Mouse (Mus musculus): ENCODE measurements at regions not wholly inside any gene's neighbourhood (a gene's known extent, or its start where the extent isn't known, plus 50 kb on each side); places are given as distances from the start of the nearest gene placed in this dataset.

- no peak for DNase-seq (ENCODE audit: low read depth, low spot score)
- no peaks in the 10 kb centered on the region for H3K4me1 ChIP-seq (ENCODE audit: control insufficient read depth in 1 of 2, insufficient read depth in 2 of 2, low read length in 2 of 2)
- no peak overlapping the region for H3K9ac ChIP-seq (ENCODE audit: control insufficient read depth, low read depth, low read length, poor library complexity, severe bottlenecking)
- H3K4me3 ChIP-seq (ENCODE audit: control insufficient read depth in 1 of 2, insufficient read depth in 1 of 2, low read depth in 2 of 2, low read length in 2 of 2), result no peak overlapping the region
- no peaks in the 10 kb centered on the region for H3K27me3 ChIP-seq (ENCODE audit: control insufficient read depth in 1 of 2, insufficient read depth in 2 of 2, low read length in 2 of 2)
- H3K36me3 ChIP-seq (ENCODE audit: control insufficient read depth in 1 of 2, insufficient read depth in 2 of 2, low read length in 2 of 2), result no peaks in the 10 kb centered on the region
- H3K9me3 ChIP-seq (replicated peaks; ENCODE audit: insufficient read depth, low read length), result no peaks in the 10 kb centered on the region
- no peak overlapping the region for H3K27ac ChIP-seq (ENCODE audit: control insufficient read depth, low read depth, low read length)
- no peaks in the 10 kb centered on the region for H3K79me2 ChIP-seq (ENCODE audit: control insufficient read depth, insufficient read depth, low read length, poor library complexity)
- TF ChIP-seq POLR2AphosphoS5 (IDR thresholded peaks at IDR 0.05; ENCODE audit: borderline replicate concordance, low read depth, low read length) (no peak), RCOR1 (IDR thresholded peaks at IDR 0.05; ENCODE audit: low read depth, low read length) (no peak), MYB (IDR thresholded peaks at IDR 0.05; ENCODE audit: low read depth, low read length) (no peak)
Observed at GRCm38 (mm10) chr13:28663950-28664681, 289.4 kb downstream of the Sox4 start.

GRCm38 (mm10) chr13:28663459-28663858 is 290.1 kb downstream of the Sox4 start:
- no peaks in the 10 kb centered on the region for H3K79me2 ChIP-seq (ENCODE audit: control insufficient read depth, insufficient read depth, low read length, poor library complexity)
- no peaks in the 10 kb centered on the region for H3K9me3 ChIP-seq (replicated peaks; ENCODE audit: insufficient read depth, low read length)
- TF ChIP-seq USF1 (IDR thresholded peaks at IDR 0.05; ENCODE audit: low read depth, low read length) (no peak), HCFC1 (IDR thresholded peaks at IDR 0.05; ENCODE audit: low read depth, low read length) (no peak), ZKSCAN1 (IDR thresholded peaks at IDR 0.05; ENCODE audit: low read depth, low read length) (no peak), UBTF (IDR thresholded peaks at IDR 0.05; ENCODE audit: borderline replicate concordance, insufficient read depth, low read depth, low read length) (no peak), MAX (IDR thresholded peaks at IDR 0.05; ENCODE audit: low read length) (no peak), ETS1 (IDR thresholded peaks at IDR 0.05; ENCODE audit: low read depth, low read length) (no peak), CTCF (IDR thresholded peaks at IDR 0.05 in 2 of 3, conservative IDR thresholded peaks at IDR 0.05 in 1 of 3; ENCODE audit: control insufficient read depth in 1 of 3, insufficient read depth in 1 of 3, low read depth in 2 of 3, low read length in 3 of 3, poor library complexity in 1 of 3, severe bottlenecking in 1 of 3) (no peak), MEF2A (IDR thresholded peaks at IDR 0.05; ENCODE audit: extremely low read depth, insufficient replicate concordance, low read depth, low read length, poor library complexity, severe bottlenecking) (no peak)
- H3K4me3 ChIP-seq (ENCODE audit: control insufficient read depth in 1 of 2, insufficient read depth in 1 of 2, low read depth in 2 of 2, low read length in 2 of 2), result no peak overlapping the region
- no peaks in the 10 kb centered on the region for H3K27me3 ChIP-seq (ENCODE audit: control insufficient read depth in 1 of 2, insufficient read depth in 2 of 2, low read length in 2 of 2)
- H3K27ac ChIP-seq (ENCODE audit: control insufficient read depth, low read depth, low read length), result no peak overlapping the region
- H3K9ac ChIP-seq (ENCODE audit: control insufficient read depth, low read depth, low read length, poor library complexity, severe bottlenecking), result no peak overlapping the region
- H3K36me3 ChIP-seq (ENCODE audit: control insufficient read depth in 1 of 2, insufficient read depth in 2 of 2, low read length in 2 of 2), result no peaks in the 10 kb centered on the region
- no peak for DNase-seq (ENCODE audit: low read depth, low spot score)
- H3K4me1 ChIP-seq (ENCODE audit: control insufficient read depth in 1 of 2, insufficient read depth in 2 of 2, low read length in 2 of 2), result no peaks in the 10 kb centered on the region

- no peak for TF ChIP-seq MYC (IDR thresholded peaks at IDR 0.05; ENCODE audit: low read depth, low read length)
- no peak for TF ChIP-seq ZKSCAN1 (IDR thresholded peaks at IDR 0.05; ENCODE audit: low read depth, low read length)
- TF ChIP-seq E2F4 (IDR thresholded peaks at IDR 0.05; ENCODE audit: borderline replicate concordance, low read depth, low read length), result no peak
- TF ChIP-seq CHD1 (IDR thresholded peaks at IDR 0.05; ENCODE audit: low read depth, low read length), result no peak
- TF ChIP-seq CHD2 (IDR thresholded peaks at IDR 0.05; ENCODE audit: low read length), result no peak
- TF ChIP-seq MEF2A (IDR thresholded peaks at IDR 0.05; ENCODE audit: extremely low read depth, insufficient replicate concordance, low read depth, low read length, poor library complexity, severe bottlenecking), result no peak
- TF ChIP-seq POLR2A (IDR thresholded peaks at IDR 0.05; ENCODE audit: control insufficient read depth in 1 of 2, insufficient read depth in 1 of 2, low read depth in 1 of 2, low read length in 2 of 2, poor library complexity in 1 of 2), result no peak
- no peak for TF ChIP-seq RCOR1 (IDR thresholded peaks at IDR 0.05; ENCODE audit: low read depth, low read length)
- no peak for TF ChIP-seq MXI1 (IDR thresholded peaks at IDR 0.05; ENCODE audit: low read depth, low read length)
- TF ChIP-seq GABPA (IDR thresholded peaks at IDR 0.05; ENCODE audit: low read depth, low read length), result no peak
- Histone ChIP-seq H3K36me3 (ENCODE audit: control insufficient read depth in 1 of 2, insufficient read depth in 2 of 2, low read length in 2 of 2) (no peaks in the 10 kb centered on the region), H3K9ac (ENCODE audit: control insufficient read depth, low read depth, low read length, poor library complexity, severe bottlenecking) (no peak overlapping the region), H3K4me3 (ENCODE audit: control insufficient read depth in 1 of 2, insufficient read depth in 1 of 2, low read depth in 2 of 2, low read length in 2 of 2) (no peak overlapping the region), H3K79me2 (ENCODE audit: control insufficient read depth, insufficient read depth, low read length, poor library complexity) (no peaks in the 10 kb centered on the region), H3K4me1 (ENCODE audit: control insufficient read depth in 1 of 2, insufficient read depth in 2 of 2, low read length in 2 of 2) (no peaks in the 10 kb centered on the region), H3K27ac (ENCODE audit: control insufficient read depth, low read depth, low read length) (no peak overlapping the region), H3K9me3 (replicated peaks; ENCODE audit: insufficient read depth, low read length) (no peaks in the 10 kb centered on the region), H3K27me3 (ENCODE audit: control insufficient read depth in 1 of 2, insufficient read depth in 2 of 2, low read length in 2 of 2) (no peaks in the 10 kb centered on the region)
- DNase-seq (ENCODE audit: low read depth, low spot score), result no peak
Observed at GRCm38 (mm10) chr13:28662316-28662752, 291.2 kb downstream of the Sox4 start.

Measured in MEL (cell line).